Mouse (Mus musculus) thymus, postnatal 4 days (tissue): ENCODE data around the gene Rpl38.

ENCODE experiments used
- DNase-seq: peaks from one replicate; pipeline ENCODE4 v3.0.0; 2021

Gene Rpl38

DNA sequence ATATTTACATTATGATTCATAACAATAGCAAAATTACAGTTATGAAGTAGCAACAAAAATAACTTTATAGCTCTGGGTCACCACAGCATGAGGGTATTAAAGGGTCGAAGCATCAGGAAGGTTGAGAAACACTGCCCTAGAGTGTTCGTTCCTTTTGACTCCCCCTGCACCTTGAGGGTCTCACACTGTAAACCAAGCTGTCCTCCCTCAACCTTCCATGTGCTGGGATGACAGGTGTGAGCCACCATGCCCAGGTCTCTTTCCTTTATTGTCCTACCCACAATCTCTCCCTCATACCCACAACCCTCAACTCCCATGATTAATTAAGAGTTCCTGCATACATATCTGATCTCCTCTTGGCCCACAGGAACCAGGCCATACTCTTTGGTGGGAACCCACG lies 43.1 kb downstream of the Rpl38 start:
- DNase-seq, result no peak

DNA sequence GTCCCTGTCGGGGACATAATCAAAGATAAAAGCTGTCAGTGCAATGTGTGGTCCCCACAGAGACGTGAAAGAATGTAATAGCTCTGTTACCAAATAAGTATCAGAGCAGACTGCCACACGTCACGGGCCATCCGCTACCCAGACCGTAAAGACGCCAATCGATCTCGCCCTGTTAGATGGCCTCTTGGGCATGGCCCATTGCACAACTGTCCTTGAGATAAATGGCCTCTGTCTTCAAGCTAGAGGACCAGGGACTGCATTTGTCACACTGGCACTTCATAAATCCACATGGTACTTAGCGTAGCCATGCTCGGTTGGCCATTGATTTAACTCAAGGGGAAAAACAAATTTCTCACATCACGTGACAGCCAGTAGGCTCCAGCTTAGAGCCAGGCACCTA lies 43.5 kb downstream of the Rpl38 start:
- DNase-seq, result no peak

DNA sequence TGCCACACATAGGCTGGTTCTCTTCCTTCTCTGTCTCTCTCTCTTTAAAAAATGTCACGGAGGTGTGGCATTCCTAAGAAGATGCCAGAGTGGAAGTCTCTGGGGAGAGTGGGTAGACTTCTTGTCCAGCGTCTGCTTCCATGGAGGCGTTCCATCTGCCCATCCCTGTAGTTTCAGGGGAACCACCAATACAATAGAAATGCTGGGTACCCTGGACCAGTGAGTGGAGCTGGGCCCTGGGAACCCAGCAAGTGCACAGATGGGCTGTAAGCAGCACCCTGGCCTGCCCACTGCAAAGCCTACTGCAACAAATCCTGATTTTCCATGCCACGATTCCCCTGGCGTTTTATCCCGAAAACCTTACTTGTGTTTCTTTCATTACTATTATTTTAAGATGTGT lies 46.2 kb downstream of the Rpl38 start:
- DNase-seq, result no peak

DNA sequence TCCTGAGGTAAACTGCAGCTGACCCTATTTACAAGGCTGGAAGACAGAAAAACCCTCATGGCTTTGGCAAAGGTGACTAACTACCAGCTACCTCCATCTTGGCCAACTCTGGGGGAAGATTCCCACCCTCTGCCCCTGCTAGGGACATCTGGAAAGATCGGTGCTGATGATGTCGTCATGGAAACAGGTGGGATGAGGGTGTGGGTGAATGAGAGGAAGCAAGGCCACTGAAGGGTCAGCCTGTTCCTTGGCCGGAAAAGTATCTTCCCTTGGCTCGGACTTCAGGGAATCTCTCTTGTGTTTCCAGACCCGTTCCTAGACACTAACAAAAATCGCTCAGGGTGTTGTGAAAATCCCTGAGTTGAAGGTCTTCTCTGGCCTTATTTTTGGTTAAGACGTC lies 47.2 kb downstream of the Rpl38 start:
- no peak for DNase-seq

DNA sequence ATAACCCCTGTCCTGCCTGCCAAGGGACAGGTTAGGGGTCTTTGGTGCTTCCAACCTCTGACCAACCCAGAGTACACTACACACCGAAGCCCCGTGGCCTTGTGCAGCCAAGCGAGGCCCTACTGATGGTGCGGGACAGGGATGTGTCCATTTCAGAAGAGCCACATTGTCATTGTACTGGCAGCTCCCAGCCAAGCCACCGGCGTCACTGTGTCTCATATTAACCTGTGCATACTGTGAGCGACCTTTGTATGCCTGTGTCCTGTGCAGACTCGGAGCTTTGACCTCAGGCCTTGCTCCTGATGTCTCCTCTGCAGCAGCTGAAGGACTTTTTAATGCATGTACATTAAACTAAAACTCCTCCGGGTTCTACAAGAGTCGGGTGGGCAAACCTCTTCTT lies 52.2 kb downstream of the Rpl38 start:
- DNase-seq, result no peak
